Mouse (Mus musculus) megakaryocyte progenitor cell, adult 5-6 weeks (primary cell): ENCODE results near the gene Esrp2. TPM values are rescaled to one million over a fixed set of nuclear protein-coding genes. Genes with fewer than 3 reads are reported as not detected.

Source experiments
- ATAC-seq: replicated peaks from 2 replicates; pipeline ENCODE4 v1.8.0; 2016; ENCODE audit warnings: mild to moderate bottlenecking, moderate TSS enrichment, inconsistent platforms; ENCODE audit not compliant: poor library complexity
- total RNA-seq, 2 experiments: library from RNA; stranded (forward) in 1 of 2; stranded (reverse) in 1 of 2; fragments of 157-497, 149-512 nt in 1 of 2; fragments of 200-1000 nt in 1 of 2; gene quantifications; 2 replicates each; pipeline versions ENCODE4 v1.2.3 to v1.2.4; 2015 to 2017

Gene Esrp2
- not detected in 2 replicates for total RNA-seq (2015)
- not detected in 2 replicates for total RNA-seq (2017)

DNA sequence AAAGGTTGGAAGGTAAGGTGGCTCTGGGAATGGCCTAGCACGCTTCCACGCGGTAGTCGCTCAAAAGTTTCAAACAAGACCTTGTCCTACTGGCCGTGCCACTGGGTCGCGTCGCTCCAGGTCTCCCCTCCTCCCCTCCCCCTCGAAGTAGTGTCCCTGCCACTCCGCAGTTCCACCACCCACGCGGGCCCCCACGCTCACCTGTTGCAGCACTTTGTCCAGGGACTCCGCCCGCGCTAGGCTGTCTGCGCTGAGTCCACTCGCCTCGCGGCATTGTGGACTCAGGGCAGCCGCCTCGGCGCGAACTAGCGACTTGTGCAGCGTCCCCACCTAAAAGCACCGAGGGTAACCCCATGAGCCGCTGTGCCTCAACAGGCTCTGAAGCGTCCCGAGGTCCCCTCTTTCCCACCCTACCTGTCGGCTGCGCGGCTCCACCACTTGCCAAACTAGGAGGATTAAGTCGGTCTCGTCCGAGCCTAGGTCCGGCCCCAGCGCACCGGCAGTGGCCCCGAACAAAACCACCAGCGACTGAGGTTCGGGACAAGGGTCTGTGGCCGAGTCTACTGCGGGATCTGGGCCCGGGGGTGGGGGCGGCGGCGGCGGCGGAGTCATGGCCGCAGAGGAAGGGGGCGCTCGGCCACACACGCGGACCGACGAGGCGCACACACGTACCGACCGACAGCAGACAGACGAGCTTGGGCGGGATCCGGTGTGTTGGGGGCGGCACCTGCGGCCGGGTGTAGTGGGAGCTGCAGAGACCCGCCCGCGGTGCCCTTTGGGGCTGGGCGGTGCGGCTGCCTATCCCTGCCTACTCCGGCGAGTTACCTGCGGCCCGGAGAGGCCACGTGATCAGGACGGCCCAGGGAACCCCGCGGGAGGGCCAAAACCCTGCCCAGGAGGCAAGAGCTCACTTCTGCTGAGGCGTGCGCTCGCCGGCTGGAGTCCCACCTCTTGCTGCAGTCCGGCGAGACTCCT lies at the start of gene Esrp2:
Gene Esrp2 (minus strand): TSS at position 819 of the 975 bp plus-strand sequence.
- 0 out of 2 replicates have a peak, but pooled peaks have one; percentile 11 for ATAC-seq

GRCm38 (mm10) chr8:106186394-106186793 lies 49.6 kb upstream of the Esrp2 start:
- no peak for ATAC-seq

GRCm38 (mm10) chr8:106185628-106186270 lies 49.0 kb upstream of the Esrp2 start:
- no peak for ATAC-seq

DNA sequence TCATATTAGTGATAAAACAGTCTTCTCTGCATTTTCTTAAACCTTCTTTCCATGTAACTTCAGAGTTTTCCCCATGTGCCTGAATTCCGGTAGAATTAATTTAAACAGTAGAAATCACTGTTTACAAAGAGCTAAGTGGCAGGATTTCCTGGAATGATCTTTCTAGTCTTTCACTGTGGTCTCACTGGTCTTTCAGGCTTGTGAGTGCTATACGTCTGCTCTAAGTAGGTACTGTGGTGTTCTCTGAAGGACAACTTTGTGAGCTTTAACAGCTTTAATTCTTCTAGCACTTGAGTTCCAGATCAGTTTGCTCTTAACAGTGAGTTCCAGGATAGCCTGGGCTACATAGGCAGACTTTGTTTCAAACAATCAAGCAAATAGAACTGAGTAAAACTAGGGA lies 41.7 kb upstream of the Esrp2 start:
- no peak for ATAC-seq

- ATAC-seq: no peak
Measured at GRCm38 (mm10) chr8:106177594-106177993, 40.8 kb upstream of the Esrp2 start.

GRCm38 (mm10) chr8:106176891-106177290 lies 40.1 kb upstream of the Esrp2 start:
- no peak for ATAC-seq

- no peak for ATAC-seq
Measured at GRCm38 (mm10) chr8:106173566-106173965, 36.8 kb upstream of the Esrp2 start.

- no peak for ATAC-seq
Measured at GRCm38 (mm10) chr8:106169934-106170480, 33.2 kb upstream of the Esrp2 start.

DNA sequence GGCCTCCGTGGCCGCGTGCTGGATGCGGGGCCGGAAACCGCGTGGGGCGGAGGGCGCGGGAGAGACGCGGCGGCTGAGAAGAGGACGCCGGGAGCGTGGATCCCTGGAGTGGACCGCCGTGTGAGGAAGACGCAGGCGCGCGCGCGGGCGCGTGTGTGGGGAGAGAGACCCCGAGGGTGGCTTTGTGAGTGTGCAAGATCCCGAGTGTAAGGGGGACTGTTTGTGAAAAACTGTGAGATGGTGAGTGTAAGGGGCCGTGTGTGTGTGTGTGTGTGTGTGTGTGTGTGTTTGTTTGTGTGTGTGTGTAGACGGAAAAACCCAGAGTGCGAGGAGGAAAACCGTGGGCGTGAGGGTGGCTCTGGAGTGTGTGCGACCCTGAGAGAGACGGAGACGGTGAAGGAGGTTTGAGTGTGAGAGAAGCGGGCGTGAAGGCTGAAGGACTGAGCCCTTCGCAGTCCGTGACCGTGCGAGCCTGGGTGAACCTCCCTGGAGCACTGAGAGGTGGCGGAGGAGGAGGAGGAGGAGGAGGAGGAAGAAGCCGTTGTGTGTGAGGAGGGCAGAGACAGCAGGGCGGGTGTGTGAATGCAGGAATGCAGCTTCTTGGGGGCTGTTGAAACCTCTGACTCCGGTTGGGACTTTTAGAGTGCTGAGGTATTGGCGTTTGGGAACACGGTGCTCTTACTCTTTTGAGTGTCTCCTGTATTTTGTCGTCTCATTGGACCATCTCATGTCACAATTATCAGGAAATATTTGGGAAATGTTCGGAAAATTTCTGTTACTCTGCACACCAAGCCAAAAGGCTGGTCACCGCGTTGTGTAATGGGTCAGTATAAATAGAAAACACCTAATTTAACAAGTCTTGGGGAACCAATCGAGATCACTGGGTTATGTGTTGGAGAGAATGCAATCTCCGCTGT lies 32.5 kb upstream of the Esrp2 start:
- peak; percentile 47 for ATAC-seq

- peak; percentile 80 for ATAC-seq
Measured at GRCm38 (mm10) chr8:106168356-106169016, 31.7 kb upstream of the Esrp2 start, which contains the start of gene Slc7a6. TSS of gene Slc7a6 (plus strand) at chr8:106168857.

- ATAC-seq: peak; percentile 65
Measured at GRCm38 (mm10) chr8:106165460-106165859, 28.7 kb upstream of the Esrp2 start.

- ATAC-seq: no peak
Measured at GRCm38 (mm10) chr8:106163251-106163650, 26.5 kb upstream of the Esrp2 start.

GRCm38 (mm10) chr8:106159876-106160275 lies 23.1 kb upstream of the Esrp2 start:
- no peak for ATAC-seq

DNA sequence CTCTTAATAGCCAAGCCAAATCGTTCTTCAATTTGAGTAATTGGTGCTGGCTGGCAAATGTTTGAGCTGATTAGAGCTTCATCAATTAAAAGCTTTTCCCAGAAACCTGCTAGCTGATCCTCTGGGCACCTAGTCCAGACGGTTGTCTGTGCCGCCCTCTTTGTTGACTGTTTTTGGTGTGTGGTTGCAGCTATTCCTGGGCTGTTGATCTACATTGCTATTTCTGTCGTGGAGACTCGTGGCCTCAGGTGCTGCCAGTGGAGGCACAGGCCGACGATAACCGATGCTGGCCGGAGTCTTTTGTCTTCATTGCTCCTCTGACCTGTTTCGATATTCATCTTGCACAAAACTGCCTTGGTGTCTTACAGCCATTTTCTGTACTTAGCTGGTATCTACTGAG lies 21.6 kb upstream of the Esrp2 start:
- ATAC-seq: no peak

DNA sequence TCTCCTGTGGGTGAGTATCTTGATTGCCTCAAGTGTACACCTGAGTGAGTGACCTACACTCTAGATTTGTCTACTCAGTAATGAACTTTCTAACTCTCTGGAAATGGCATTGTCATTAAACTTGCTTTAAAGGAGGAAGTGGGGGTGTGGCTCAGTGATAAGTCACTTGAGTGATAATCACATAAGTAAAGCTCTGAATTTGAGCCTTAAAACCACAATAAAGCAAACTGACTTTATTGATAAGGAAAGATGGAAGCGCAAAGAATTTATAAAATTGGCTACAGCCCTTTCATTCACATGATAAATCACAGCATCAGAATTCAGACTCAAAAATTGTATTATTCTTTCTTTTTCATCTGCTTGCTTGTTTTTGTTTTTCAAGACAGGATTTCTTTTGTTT lies 20.6 kb upstream of the Esrp2 start:
- peak; percentile 44 for ATAC-seq

DNA sequence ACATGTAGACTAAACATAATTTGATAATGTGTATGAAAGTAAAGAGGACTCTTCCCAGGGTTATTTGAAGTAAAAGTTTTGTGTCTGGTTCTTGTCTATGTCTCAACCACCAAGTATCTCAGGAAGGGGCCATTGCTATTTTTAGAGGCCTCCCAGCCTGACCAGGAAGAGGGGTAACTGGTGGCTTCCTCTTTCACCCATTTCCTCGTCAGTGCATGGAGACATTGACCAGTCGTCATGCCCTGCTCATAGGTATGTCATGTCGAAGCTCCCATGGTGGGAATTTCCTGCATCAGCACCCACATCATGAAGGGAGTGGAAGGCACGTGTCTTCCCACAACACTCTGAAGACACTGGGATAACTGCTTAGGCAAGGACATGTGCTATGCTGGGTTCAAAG lies 16.1 kb upstream of the Esrp2 start:
- peak; percentile 29; the same call in 1 of the 2 replicates for ATAC-seq

DNA sequence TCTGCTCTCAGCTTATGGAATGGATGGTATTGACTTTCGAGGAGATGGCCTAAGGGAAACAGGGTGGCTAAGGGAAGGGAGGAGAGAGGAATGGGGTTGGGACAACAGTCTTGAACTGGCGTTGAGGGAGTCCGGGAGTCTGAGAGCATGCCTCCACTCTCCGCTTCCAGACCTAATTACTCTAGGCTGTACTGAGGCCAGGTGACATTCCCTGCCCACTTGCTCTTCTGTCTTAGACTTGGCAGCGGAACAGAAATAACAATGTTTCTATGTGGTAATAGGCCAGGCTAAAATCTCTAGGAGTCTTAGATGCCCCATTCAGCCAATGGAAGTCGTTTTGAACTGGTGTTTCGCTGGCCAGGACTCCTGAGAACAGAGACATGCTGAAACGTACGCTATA lies 14.3 kb upstream of the Esrp2 start:
- ATAC-seq: no peak

- 0 out of 2 replicates have a peak, but pooled peaks have one; percentile 4 for ATAC-seq
Measured at GRCm38 (mm10) chr8:106150653-106151000, 13.9 kb upstream of the Esrp2 start.

- peak; percentile 92 for ATAC-seq
Measured at GRCm38 (mm10) chr8:106149801-106150652, 13.3 kb upstream of the Esrp2 start, which contains the start of gene Pla2g15. TSS of gene Pla2g15 (plus strand) at chr8:106150399.
